Mouse (Mus musculus): ENCODE measurements around the gene Tmem179. TPM values are rescaled to one million over a fixed set of nuclear protein-coding genes. Genes with fewer than 3 reads are reported as not detected.

Gene Tmem179
- total and polyA plus RNA-seq, 3 experiments: not detected

GRCm38 (mm10) chr12:112463750-112464444, 52.6 kb downstream of the Tmem179 start:
- H3K4me2 ChIP-seq (ENCODE audit: insufficient read depth, low read depth, poor library complexity, severe bottlenecking): no peak overlapping the region
- H3K4me3 ChIP-seq (replicated peaks in 1 of 3; ENCODE audit: low read depth in 2 of 3, low read length in 2 of 3, poor library complexity in 1 of 3): no peak overlapping the region
- peaks cover 94% of the 10 kb centered on the region for H3K27me3 ChIP-seq (replicated peaks)
- no peak overlapping the region for H3K9ac ChIP-seq (ENCODE audit: insufficient read depth, low read depth)
- dilution Hi-C loops (cut with MboI; ENCODE audit: extremely low pct_ligation_motif_present, extremely low pct_unique_long_range_greater_than_20kb, low sequenced_read_pairs) (no loop called here), in situ Hi-C loops (cut with MboI; ENCODE audit: low pct_ligation_motif_present, low pct_unique_long_range_greater_than_20kb, low sequenced_read_pairs) (no loop called here)
- no peaks in the 10 kb centered on the region for H3K79me2 ChIP-seq (replicated peaks; ENCODE audit: control insufficient read depth, extremely low read depth, insufficient read depth, poor library complexity, severe bottlenecking)
- H3K27ac ChIP-seq (ENCODE audit: insufficient read depth, low read depth): no peak overlapping the region
- TF ChIP-seq NRF1 (IDR thresholded peaks at IDR 0.05; ENCODE audit: low read depth, low read length) (no peak), EP300 (IDR thresholded peaks at IDR 0.05; ENCODE audit: low read length) (no peak), ZNF384 (IDR thresholded peaks at IDR 0.05; ENCODE audit: low read depth, low read length) (no peak), USF1 (IDR thresholded peaks at IDR 0.05; ENCODE audit: low read depth, low read length) (no peak), CHD2 (IDR thresholded peaks at IDR 0.05; ENCODE audit: low read length) (no peak), RAD21 (IDR thresholded peaks at IDR 0.05; ENCODE audit: low read depth, low read length) (no peak), MYC (IDR thresholded peaks at IDR 0.05; ENCODE audit: low read depth, low read length) (no peak), CTCF (conservative IDR thresholded peaks at IDR 0.05 in 1 of 2, IDR thresholded peaks at IDR 0.05 in 1 of 2; ENCODE audit: low read depth in 2 of 2, low read length in 2 of 2) (no peak)
- no peaks in the 10 kb centered on the region for H3K4me1 ChIP-seq (ENCODE audit: control insufficient read depth in 1 of 2, insufficient read depth in 2 of 2)
- H3K36me3 ChIP-seq (replicated peaks in 1 of 2; ENCODE audit: control insufficient read depth in 1 of 2, insufficient read depth in 1 of 2, low read length in 1 of 2): no peaks in the 10 kb centered on the region
- peaks cover 2% of the 10 kb centered on the region for H3K9me3 ChIP-seq (replicated peaks; ENCODE audit: low read length)
- no peak for DNase-seq (ENCODE audit: extremely low read depth)

DNA sequence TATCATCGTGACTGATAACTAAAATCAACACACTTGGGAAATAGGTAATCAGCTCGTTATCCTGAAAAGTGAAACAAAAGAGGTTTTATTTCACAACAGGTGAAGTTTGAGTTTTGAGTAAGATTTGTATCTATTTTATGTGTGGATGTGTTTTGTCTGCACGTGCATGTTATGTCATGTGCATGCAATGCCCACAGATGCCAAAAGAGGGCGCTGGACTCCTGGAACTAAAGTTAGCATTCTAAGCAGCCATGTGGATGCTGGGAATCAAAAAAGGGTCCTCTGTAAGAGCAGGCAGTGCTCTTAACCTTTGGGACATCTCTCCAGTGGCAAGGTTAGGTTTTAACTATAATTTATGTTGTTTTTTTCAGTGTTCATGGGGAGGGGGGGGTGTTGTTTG, 53.3 kb downstream of the Tmem179 start:
- Histone ChIP-seq H3K9me3 (replicated peaks; ENCODE audit: low read length) (peaks cover 2% of the 10 kb centered on the region), H3K4me2 (ENCODE audit: insufficient read depth, low read depth, poor library complexity, severe bottlenecking) (no peak overlapping the region), H3K4me3 (replicated peaks in 1 of 3; ENCODE audit: low read depth in 2 of 3, low read length in 2 of 3, poor library complexity in 1 of 3) (no peak overlapping the region), H3K27me3 (replicated peaks) (peaks cover 94% of the 10 kb centered on the region), H3K36me3 (replicated peaks in 1 of 2; ENCODE audit: control insufficient read depth in 1 of 2, insufficient read depth in 1 of 2, low read length in 1 of 2) (no peaks in the 10 kb centered on the region), H3K79me2 (replicated peaks; ENCODE audit: control insufficient read depth, extremely low read depth, insufficient read depth, poor library complexity, severe bottlenecking) (no peaks in the 10 kb centered on the region), H3K9ac (ENCODE audit: insufficient read depth, low read depth) (no peak overlapping the region), H3K4me1 (ENCODE audit: control insufficient read depth in 1 of 2, insufficient read depth in 2 of 2) (no peaks in the 10 kb centered on the region), H3K27ac (ENCODE audit: insufficient read depth, low read depth) (no peak overlapping the region)
- in situ Hi-C loops (cut with MboI; ENCODE audit: low pct_ligation_motif_present, low pct_unique_long_range_greater_than_20kb, low sequenced_read_pairs) (no loop called here), dilution Hi-C loops (cut with MboI; ENCODE audit: extremely low pct_ligation_motif_present, extremely low pct_unique_long_range_greater_than_20kb, low sequenced_read_pairs) (no loop called here)
- DNase-seq (ENCODE audit: extremely low read depth): peak; percentile 9
- TF ChIP-seq TBP (conservative IDR thresholded peaks at IDR 0.05; ENCODE audit: low read depth, low read length) (no peak), CTCF (conservative IDR thresholded peaks at IDR 0.05 in 1 of 2, IDR thresholded peaks at IDR 0.05 in 1 of 2; ENCODE audit: low read depth in 2 of 2, low read length in 2 of 2) (peak; percentile 26 to 36; a peak in 2 of 4 replicates), ZC3H11A (IDR thresholded peaks at IDR 0.05; ENCODE audit: low read depth, low read length) (no peak), NRF1 (IDR thresholded peaks at IDR 0.05; ENCODE audit: low read depth, low read length) (no peak)

- Histone ChIP-seq H3K9me3 (replicated peaks; ENCODE audit: low read length) (peaks cover 2% of the 10 kb centered on the region), H3K36me3 (replicated peaks in 1 of 2; ENCODE audit: control insufficient read depth in 1 of 2, insufficient read depth in 1 of 2, low read length in 1 of 2) (no peaks in the 10 kb centered on the region), H3K27me3 (replicated peaks) (peaks cover 96% of the 10 kb centered on the region), H3K9ac (ENCODE audit: insufficient read depth, low read depth) (no peak overlapping the region), H3K4me1 (ENCODE audit: control insufficient read depth in 1 of 2, insufficient read depth in 2 of 2) (no peaks in the 10 kb centered on the region), H3K27ac (ENCODE audit: insufficient read depth, low read depth) (no peak overlapping the region), H3K4me2 (ENCODE audit: insufficient read depth, low read depth, poor library complexity, severe bottlenecking) (no peak overlapping the region), H3K4me3 (replicated peaks in 1 of 3; ENCODE audit: low read depth in 2 of 3, low read length in 2 of 3, poor library complexity in 1 of 3) (no peak overlapping the region), H3K79me2 (replicated peaks; ENCODE audit: control insufficient read depth, extremely low read depth, insufficient read depth, poor library complexity, severe bottlenecking) (no peaks in the 10 kb centered on the region)
- dilution Hi-C loops (cut with MboI; ENCODE audit: extremely low pct_ligation_motif_present, extremely low pct_unique_long_range_greater_than_20kb, low sequenced_read_pairs): no loop called here
- DNase-seq (ENCODE audit: extremely low read depth): no peak
- in situ Hi-C loops (cut with MboI; ENCODE audit: low pct_ligation_motif_present, low pct_unique_long_range_greater_than_20kb, low sequenced_read_pairs): no loop called here
- TF ChIP-seq USF1 (IDR thresholded peaks at IDR 0.05; ENCODE audit: low read depth, low read length): no peak
- no peak for TF ChIP-seq E2F4 (IDR thresholded peaks at IDR 0.05; ENCODE audit: insufficient replicate concordance, low read depth, low read length)
- TF ChIP-seq SMC3 (IDR thresholded peaks at IDR 0.05; ENCODE audit: low read depth, low read length): no peak
- TF ChIP-seq UBTF (IDR thresholded peaks at IDR 0.05; ENCODE audit: low read depth, low read length): no peak
- no peak for TF ChIP-seq MEF2A (IDR thresholded peaks at IDR 0.05; ENCODE audit: borderline replicate concordance, low read depth, low read length)
- TF ChIP-seq CHD2 (IDR thresholded peaks at IDR 0.05; ENCODE audit: low read length): no peak
- TF ChIP-seq TBP (conservative IDR thresholded peaks at IDR 0.05; ENCODE audit: low read depth, low read length): no peak
- TF ChIP-seq PAX5 (IDR thresholded peaks at IDR 0.05; ENCODE audit: low read length): no peak
- no peak for TF ChIP-seq POLR2A (IDR thresholded peaks at IDR 0.05; ENCODE audit: low read depth, low read length)
- no peak for TF ChIP-seq ETS1 (conservative IDR thresholded peaks at IDR 0.05; ENCODE audit: low read depth, low read length)
- TF ChIP-seq JUND (conservative IDR thresholded peaks at IDR 0.05; ENCODE audit: low read depth, low read length): no peak
- TF ChIP-seq CHD1 (IDR thresholded peaks at IDR 0.05; ENCODE audit: low read depth, low read length): no peak
- TF ChIP-seq KAT2A (IDR thresholded peaks at IDR 0.05; ENCODE audit: insufficient replicate concordance, low read length): no peak
- TF ChIP-seq CTCF (conservative IDR thresholded peaks at IDR 0.05 in 1 of 2, IDR thresholded peaks at IDR 0.05 in 1 of 2; ENCODE audit: low read depth in 2 of 2, low read length in 2 of 2): no peak
- TF ChIP-seq RCOR1 (conservative IDR thresholded peaks at IDR 0.05; ENCODE audit: low read depth, low read length): no peak
- TF ChIP-seq USF2 (conservative IDR thresholded peaks at IDR 0.05; ENCODE audit: low read depth, low read length): no peak
- no peak for TF ChIP-seq POLR2AphosphoS2 (IDR thresholded peaks at IDR 0.05; ENCODE audit: low read depth, low read length)
- no peak for TF ChIP-seq MAFK (IDR thresholded peaks at IDR 0.05; ENCODE audit: insufficient replicate concordance, low read length)
- no peak for TF ChIP-seq ZKSCAN1 (IDR thresholded peaks at IDR 0.05; ENCODE audit: borderline replicate concordance, low read depth, low read length)
These were observed 54.1 kb downstream of the Tmem179 start for GRCm38 (mm10) chr12:112462423-112462822.
